Mouse (Mus musculus) right cerebral cortex, postnatal 25 days (tissue): Measurements from ENCODE around the gene Klhl6.

Source experiments
- DNase-seq: peaks from one replicate; pipeline ENCODE4 v3.0.0; 2022

The Klhl6 gene

DNA sequence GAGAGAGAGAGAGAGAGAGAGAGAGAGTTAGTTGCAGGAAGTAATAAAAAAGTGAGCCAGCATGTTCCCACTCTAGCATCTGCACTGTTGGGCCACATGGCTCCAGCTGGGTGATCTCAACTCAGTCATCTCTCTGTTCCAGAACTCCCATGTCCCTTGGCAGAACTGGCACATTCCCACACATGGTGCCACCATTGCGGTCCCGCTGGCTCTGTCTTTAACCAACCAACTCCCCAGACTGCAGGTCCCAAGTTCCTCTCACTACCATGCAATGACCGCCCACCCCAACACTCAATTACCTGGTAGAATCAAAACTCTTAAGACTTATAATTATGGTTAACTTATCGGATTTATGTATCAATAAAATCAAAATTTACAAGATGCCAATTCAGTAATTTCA, 14.2 kb downstream of the Klhl6 start:
- DNase-seq: no peak

GRCm38 (mm10) chr16:19967897-19968392, 14.9 kb downstream of the Klhl6 start:
- no peak for DNase-seq

GRCm38 (mm10) chr16:19966976-19967375, 15.9 kb downstream of the Klhl6 start:
- DNase-seq: no peak

GRCm38 (mm10) chr16:19966437-19966836, 16.4 kb downstream of the Klhl6 start:
- DNase-seq: no peak

DNA sequence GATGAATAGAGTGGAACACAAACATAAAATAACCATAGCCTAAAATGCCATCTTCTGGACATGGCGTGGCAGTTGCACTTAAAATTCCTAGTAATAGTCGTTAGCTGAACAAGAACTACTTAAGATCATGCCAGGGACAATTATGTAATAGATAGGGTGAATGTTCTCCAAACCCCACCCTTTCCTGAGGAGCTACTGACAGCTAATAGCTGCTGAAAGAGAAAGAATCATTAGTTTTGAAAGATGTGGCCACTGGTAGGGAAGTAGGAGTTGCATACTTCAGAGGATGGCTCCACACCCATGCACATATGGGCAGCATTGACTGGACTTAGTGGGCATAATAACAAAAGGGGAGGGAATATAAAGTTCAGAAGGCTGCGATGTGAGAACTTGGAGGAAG, 19.9 kb downstream of the Klhl6 start:
- DNase-seq: no peak

DNA sequence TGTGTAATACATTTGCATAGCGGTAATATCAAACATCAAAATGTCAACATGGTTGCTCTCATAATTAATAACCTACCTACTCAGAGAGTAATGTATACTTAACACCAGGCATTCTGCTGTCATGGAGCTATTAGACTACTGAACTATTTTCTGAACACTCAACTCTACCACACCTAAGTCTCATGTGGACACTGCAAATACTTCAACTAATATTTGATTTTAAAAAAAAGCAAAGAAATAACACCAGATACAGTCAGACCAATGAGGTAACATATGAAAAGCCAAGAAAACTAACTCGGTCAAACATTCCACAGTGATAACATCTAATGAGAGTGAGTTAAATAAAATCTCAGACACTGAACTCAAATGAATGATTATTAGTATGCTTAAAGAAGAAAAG, 21.8 kb downstream of the Klhl6 start:
- DNase-seq: no peak

GRCm38 (mm10) chr16:19960407-19961058, 22.3 kb downstream of the Klhl6 start:
- no peak for DNase-seq

DNA sequence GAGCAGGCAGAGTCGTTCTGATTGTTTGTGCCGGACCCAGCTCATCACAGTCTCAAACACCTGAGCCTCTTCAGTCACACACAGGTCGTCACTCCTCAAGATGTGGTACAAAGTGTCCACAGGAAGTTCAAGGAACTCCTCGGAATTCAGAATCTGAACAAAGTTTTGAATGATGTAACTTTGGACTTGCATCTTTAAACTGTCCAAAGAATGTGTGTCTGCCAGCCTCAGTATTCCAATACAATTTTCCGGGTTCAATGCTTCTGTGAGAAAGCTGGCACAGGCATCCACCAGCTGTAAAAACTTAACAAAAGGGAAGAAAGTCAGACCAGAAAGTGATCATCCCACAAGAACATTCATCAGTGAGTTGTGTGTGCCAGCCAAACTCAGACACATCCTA, 25.8 kb downstream of the Klhl6 start:
- DNase-seq: no peak

DNA sequence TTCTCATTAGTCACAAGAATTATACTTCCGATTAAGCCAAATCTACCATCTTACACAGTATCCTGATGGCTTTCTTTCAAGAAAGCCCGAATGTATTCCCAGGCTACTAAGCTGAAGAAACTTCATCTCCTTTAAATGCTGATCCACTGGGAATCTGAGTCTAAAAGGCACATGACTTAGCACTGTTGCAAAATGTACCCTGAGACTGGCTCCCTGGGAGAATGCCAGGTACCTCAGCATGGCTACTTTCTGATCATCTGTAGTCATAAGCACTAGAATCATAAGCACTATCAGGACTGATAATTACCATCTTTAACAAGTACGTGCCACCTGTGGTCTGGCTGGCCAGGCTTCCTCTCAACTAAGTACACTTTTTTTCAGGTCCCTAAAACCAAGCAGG, 35.5 kb downstream of the Klhl6 start:
- no peak for DNase-seq

- DNase-seq: no peak
These were observed 36.1 kb downstream of the Klhl6 start for GRCm38 (mm10) chr16:19946578-19947298.

DNA sequence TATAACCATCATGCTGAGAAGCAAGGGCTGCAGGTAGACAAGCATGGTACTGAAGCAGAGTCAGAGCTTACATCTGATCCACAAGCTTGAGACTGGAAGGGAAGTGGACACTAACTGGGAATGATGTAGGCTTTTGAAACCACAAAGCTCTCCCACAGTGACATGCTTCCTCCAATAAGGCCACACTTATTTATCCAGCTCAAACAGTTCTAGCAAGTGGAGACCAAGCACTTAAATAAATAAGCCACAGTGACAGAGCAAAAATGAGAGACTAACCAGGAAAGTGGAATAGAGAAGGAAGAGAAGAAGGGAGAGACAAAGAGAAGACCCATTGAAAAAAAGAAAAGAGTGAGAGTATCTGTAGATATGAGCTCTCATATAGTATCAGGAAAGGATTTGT, 62.0 kb downstream of the Klhl6 start:
- no peak for DNase-seq

DNA sequence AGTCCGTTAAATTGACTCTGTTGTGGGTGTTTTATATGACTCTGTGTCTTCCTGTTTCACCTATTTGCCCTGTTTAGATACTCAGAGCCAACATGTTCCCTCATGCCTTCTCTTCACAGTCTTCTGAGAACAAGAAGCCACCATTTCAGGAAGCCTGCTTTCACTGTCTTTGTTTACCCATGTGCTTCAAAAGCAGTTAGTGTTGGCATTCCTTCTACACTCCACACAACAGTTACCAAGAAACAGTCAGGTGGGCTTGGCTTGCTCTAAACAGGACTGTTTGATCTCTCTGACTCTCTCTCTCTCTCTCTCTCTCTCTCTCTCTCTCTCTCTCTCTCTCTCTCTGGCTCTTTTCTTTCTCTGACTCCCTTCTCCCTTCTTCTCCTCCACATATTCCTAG, 64.6 kb downstream of the Klhl6 start:
- DNase-seq: no peak

GRCm38 (mm10) chr16:19912582-19912981, 70.3 kb downstream of the Klhl6 start:
- DNase-seq: no peak

GRCm38 (mm10) chr16:19908291-19908690, 74.5 kb downstream of the Klhl6 start:
- no peak for DNase-seq

GRCm38 (mm10) chr16:19907103-19907502, 75.7 kb downstream of the Klhl6 start:
- DNase-seq: no peak

DNA sequence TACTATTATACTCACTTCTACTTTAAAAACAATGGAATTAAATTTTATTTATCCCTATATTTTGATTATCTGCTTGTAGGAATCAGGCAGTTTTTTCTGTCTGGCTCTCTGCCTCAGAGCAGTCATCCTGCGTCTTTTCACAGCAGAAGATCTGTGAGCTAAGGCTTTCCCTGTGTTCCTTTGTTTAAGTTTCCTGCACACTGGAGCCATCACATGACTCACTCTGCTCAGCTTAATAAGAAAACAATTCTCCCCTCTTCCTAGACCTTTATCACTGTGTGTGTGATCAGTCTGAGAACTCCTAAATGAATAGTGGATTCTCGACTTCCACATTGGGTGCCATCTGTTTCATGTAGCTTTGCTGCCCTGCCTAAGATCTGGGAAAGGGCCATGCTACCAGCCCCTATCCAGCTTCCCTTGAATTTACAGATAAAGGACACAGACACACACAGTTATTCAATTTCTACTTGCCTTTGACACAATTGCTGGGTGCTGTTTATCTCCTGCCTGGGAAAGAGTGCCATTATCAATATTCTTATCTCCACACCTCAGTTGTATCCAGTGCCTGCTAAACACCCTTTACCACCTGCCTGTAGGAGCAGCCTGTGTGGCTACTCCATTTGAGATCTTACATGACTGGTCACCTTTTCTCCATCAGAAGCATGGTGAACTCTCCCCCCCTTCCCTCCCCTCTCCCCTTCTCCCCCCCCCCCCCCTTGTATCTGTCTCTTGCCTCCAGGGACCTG, 77.9 kb downstream of the Klhl6 start:
- no peak for DNase-seq

GRCm38 (mm10) chr16:19903792-19904191, 79.0 kb downstream of the Klhl6 start:
- no peak for DNase-seq
